Mouse (Mus musculus) spleen, adult 2 months (tissue): ENCODE results near the gene Chn1. TPM values are rescaled to one million over a fixed set of nuclear protein-coding genes. Genes with fewer than 3 reads are reported as not detected.

Source experiments
- DNase-seq, 2 experiments: peaks; one replicate each; pipeline versions ENCODE4 v3.0.0 to v3.0.0-alpha.2; 2012 to 2021; ENCODE audit warnings: low spot score in 2 of 2, low read depth in 1 of 2
- H3K27ac ChIP-seq: fragments of 200-500 bp; 2 replicates; pipeline ENCODE4 v1.5.1; 2012; ENCODE audit warnings: low read length, inconsistent platforms; ENCODE audit not compliant: insufficient read depth
- H3K27me3 ChIP-seq: fragments of 200-500 bp; 2 replicates; pipeline ENCODE4 v1.6.1; 2012; ENCODE audit warnings: mild to moderate bottlenecking, moderate library complexity, low read length, inconsistent platforms; ENCODE audit not compliant: control insufficient read depth, insufficient read depth
- H3K36me3 ChIP-seq: fragments of 200-500 bp; 2 replicates; pipeline ENCODE4 v1.6.1; 2012; ENCODE audit warnings: mild to moderate bottlenecking, low read length, inconsistent platforms; ENCODE audit not compliant: control insufficient read depth, insufficient read depth
- H3K4me1 ChIP-seq: fragments of 200-500 bp; 2 replicates; pipeline ENCODE4 v1.6.1; 2011; ENCODE audit warnings: inconsistent platforms; ENCODE audit not compliant: control insufficient read depth, insufficient read depth, insufficient read length
- H3K4me3 ChIP-seq: fragments of 200-500 bp; 2 replicates; pipeline ENCODE4 v1.5.1; 2011; ENCODE audit warnings: mild to moderate bottlenecking, inconsistent platforms; ENCODE audit not compliant: insufficient read depth, insufficient read length; ENCODE audit errors: extremely low read depth
- CTCF ChIP-seq: fragments of 200-500 bp; IDR thresholded peaks from 2 replicates; pipeline ENCODE4 v1.5.1; 2011; ENCODE audit warnings: mild to moderate bottlenecking, inconsistent platforms; ENCODE audit not compliant: insufficient read depth, insufficient read length, insufficient replicate concordance; ENCODE audit errors: extremely low read depth
- POLR2A ChIP-seq: fragments of 200-500 bp; IDR thresholded peaks from 2 replicates; pipeline ENCODE4 v1.6.1; 2011; ENCODE audit warnings: low read depth, low read length, inconsistent platforms
- WGBS: fragments of 180-500 bp; shearing (Covaris S2); methylation state at CpG from one replicate; pipeline ENCODE4 v1.1.7; 2018; 5-methylcytosine and 5-hydroxymethylcytosine counted together
- polyA plus RNA-seq: library from polyadenylated mRNA; depleted of rRNA; stranded (reverse); fragments of >200 nt; gene quantifications from 2 replicates; pipeline ENCODE4 v1.2.3, GENCODE M21; 2012

Gene Chn1
- polyA plus RNA-seq, 1 experiment: 0.91 TPM

GRCm38 (mm10) chr2:73659726-73660565 is 115.2 kb downstream of the Chn1 start:
- H3K27me3 ChIP-seq: no peaks in the 10 kb centered on the region
- 30% methylated on average over 18 of the region's 18 CpGs for WGBS
- no peak overlapping the region for H3K4me3 ChIP-seq
- H3K36me3 ChIP-seq: no peaks in the 10 kb centered on the region
- H3K4me1 ChIP-seq: no peaks in the 10 kb centered on the region
- H3K27ac ChIP-seq: no peak overlapping the region
- TF ChIP-seq CTCF: no peak
- TF ChIP-seq POLR2A: no peak
- DNase-seq: no peak

GRCm38 (mm10) chr2:73659041-73659440 is 116.1 kb downstream of the Chn1 start:
- Histone ChIP-seq H3K36me3 (no peaks in the 10 kb centered on the region), H3K4me3 (no peak overlapping the region), H3K27me3 (no peaks in the 10 kb centered on the region), H3K4me1 (no peaks in the 10 kb centered on the region), H3K27ac (no peak overlapping the region)
- no peak for TF ChIP-seq POLR2A
- no peak for TF ChIP-seq CTCF
- WGBS: 86% methylated on average over 8 of the region's 8 CpGs
- DNase-seq: no peak

- no peak for TF ChIP-seq POLR2A
- no peak for DNase-seq
- WGBS: 88% methylated on average over 3 of the region's 3 CpGs
Measured at GRCm38 (mm10) chr2:73657961-73658360, 117.2 kb downstream of the Chn1 start.

GRCm38 (mm10) chr2:73657151-73657550 is 118.0 kb downstream of the Chn1 start:
- TF ChIP-seq CTCF: no peak
- TF ChIP-seq POLR2A: no peak
- no peak for DNase-seq

More at GRCm38 (mm10) chr2:73657961-73658360, 117.2 kb downstream of the Chn1 start:
- no peak overlapping the region for H3K27ac ChIP-seq
- H3K36me3 ChIP-seq: no peaks in the 10 kb centered on the region
- H3K27me3 ChIP-seq: no peaks in the 10 kb centered on the region
- no peaks in the 10 kb centered on the region for H3K4me1 ChIP-seq
- no peak overlapping the region for H3K4me3 ChIP-seq

GRCm38 (mm10) chr2:73655663-73656062 is 119.5 kb downstream of the Chn1 start:
- H3K36me3 ChIP-seq: no peaks in the 10 kb centered on the region
- 80% methylated on average over 4 of the region's 4 CpGs for WGBS
- H3K27ac ChIP-seq: no peak overlapping the region
- H3K4me3 ChIP-seq: no peak overlapping the region
- H3K4me1 ChIP-seq: no peaks in the 10 kb centered on the region
- TF ChIP-seq CTCF (no peak), POLR2A (no peak)
- H3K27me3 ChIP-seq: no peaks in the 10 kb centered on the region
- no peak for DNase-seq

More at GRCm38 (mm10) chr2:73657151-73657550, 118.0 kb downstream of the Chn1 start:
- H3K4me3 ChIP-seq: no peak overlapping the region
- H3K27me3 ChIP-seq: no peaks in the 10 kb centered on the region
- H3K36me3 ChIP-seq: no peaks in the 10 kb centered on the region
- 80% methylated on average over 7 of the region's 7 CpGs for WGBS
- no peak overlapping the region for H3K27ac ChIP-seq
- H3K4me1 ChIP-seq: no peaks in the 10 kb centered on the region

- H3K27ac ChIP-seq: no peak overlapping the region
- no peak for DNase-seq
- no peaks in the 10 kb centered on the region for H3K36me3 ChIP-seq
- no peak overlapping the region for H3K4me3 ChIP-seq
- WGBS: 84% methylated on average over 1 of the region's 1 CpGs
- H3K4me1 ChIP-seq: no peaks in the 10 kb centered on the region
- no peaks in the 10 kb centered on the region for H3K27me3 ChIP-seq
- no peak for TF ChIP-seq POLR2A
Measured at GRCm38 (mm10) chr2:73654892-73655243, 120.3 kb downstream of the Chn1 start.

- Histone ChIP-seq H3K27ac (no peak overlapping the region), H3K4me3 (no peak overlapping the region), H3K27me3 (no peaks in the 10 kb centered on the region), H3K36me3 (no peaks in the 10 kb centered on the region), H3K4me1 (no peaks in the 10 kb centered on the region)
- no peak for DNase-seq
- 76% methylated on average over 4 of the region's 4 CpGs for WGBS
- TF ChIP-seq POLR2A: no peak
- no peak for TF ChIP-seq CTCF
Measured at GRCm38 (mm10) chr2:73654059-73654891, 120.9 kb downstream of the Chn1 start.
